Mouse (Mus musculus) adrenal gland, postnatal 36 days (tissue): ENCODE data around the gene Itpkc. TPM values are rescaled to one million over a fixed set of nuclear protein-coding genes. Genes with fewer than 3 reads are reported as not detected.
"Not testable (repeated sequence)": the region's sequence is repeated elsewhere in the genome, so short reads cannot be mapped to it uniquely, and the experiment has no call there.

Source experiments
- DNase-seq, 2 experiments: peaks; one replicate each; pipeline ENCODE4 v3.0.0; 2021; ENCODE audit warnings: mixed read lengths in 1 of 2
- long read RNA-seq, 2 experiments: library from polyadenylated mRNA; stranded (forward); transcript quantifications; one replicate each; pipeline ENCODE4 v2.0.0; 2021; ENCODE audit warnings: borderline sequencing depth in 2 of 2
- total RNA-seq, 2 experiments: library from RNA; stranded (reverse); gene quantifications; 2 replicates each; pipeline ENCODE4 v1.2.3; 2021

Itpkc gene
- total RNA-seq: 10 to 100 TPM; 14.0 to 14.6 TPM
- long read RNA-seq, experiment 1, transcript Itpkc-201 (7 exons, 3,247 nt): major isoform, 25 of 32 reads
- long read RNA-seq, experiment 1, partial matches to known transcripts: 1 of 32 reads
- long read RNA-seq, experiment 1, other reads (novel, unspliced or antisense): 6 of 32 reads
- long read RNA-seq, experiment 2, transcript Itpkc-201 (7 exons, 3,247 nt): major isoform, 7 of 10 reads
- long read RNA-seq, experiment 2, partial matches to known transcripts: 0 of 10 reads
- long read RNA-seq, experiment 2, other reads (novel, unspliced or antisense): 3 of 10 reads

- peak; percentile 94 to 95 for DNase-seq
These were observed at the start of gene Itpkc for GRCm38 (mm10) chr7:27228281-27228821. Gene Itpkc, minus strand, starts transcription at chr7:27228661.

GRCm38 (mm10) chr7:27277191-27277590 lies 48.7 kb upstream of the Itpkc start:
- peak in 1 of 2 experiments; percentile 29 for DNase-seq

- no peak for DNase-seq
These were observed 47.6 kb upstream of the Itpkc start for GRCm38 (mm10) chr7:27276021-27276420.

- no peak for DNase-seq
These were observed 46.5 kb upstream of the Itpkc start for GRCm38 (mm10) chr7:27274916-27275315.

GRCm38 (mm10) chr7:27273739-27274351 lies 45.4 kb upstream of the Itpkc start:
- DNase-seq: peak in 1 of 2 experiments; percentile 50

- no peak for DNase-seq
These were observed 43.0 kb upstream of the Itpkc start for GRCm38 (mm10) chr7:27271423-27271822.

GRCm38 (mm10) chr7:27266515-27267128 lies 38.2 kb upstream of the Itpkc start:
- no peak for DNase-seq

- no peak for DNase-seq
These were observed 36.3 kb upstream of the Itpkc start for GRCm38 (mm10) chr7:27264761-27265160.

GRCm38 (mm10) chr7:27261888-27262287 lies 33.4 kb upstream of the Itpkc start:
- DNase-seq: no peak

- no peak for DNase-seq
These were observed 32.4 kb upstream of the Itpkc start for GRCm38 (mm10) chr7:27260856-27261255.

GRCm38 (mm10) chr7:27259771-27260170 lies 31.3 kb upstream of the Itpkc start:
- no peak for DNase-seq

- DNase-seq: peak in 1 of 2 experiments; percentile 16
These were observed 30.8 kb upstream of the Itpkc start for GRCm38 (mm10) chr7:27259271-27259721.

GRCm38 (mm10) chr7:27258205-27258899 lies 29.9 kb upstream of the Itpkc start, which contains the start of gene Numbl:
Gene Numbl, plus strand, starts transcription at chr7:27258433.
- peak; percentile 94 to 98 for DNase-seq

GRCm38 (mm10) chr7:27257852-27258204 lies 29.4 kb upstream of the Itpkc start:
- no peak for DNase-seq

GRCm38 (mm10) chr7:27257046-27257851 lies 28.8 kb upstream of the Itpkc start:
- peak; percentile 76 to 78 for DNase-seq

- DNase-seq: peak in 1 of 2 experiments; percentile 31
These were observed 27.3 kb upstream of the Itpkc start for GRCm38 (mm10) chr7:27255721-27256120.

GRCm38 (mm10) chr7:27251946-27252345 lies 23.5 kb upstream of the Itpkc start:
- DNase-seq: no peak

- DNase-seq: no peak
These were observed 21.5 kb upstream of the Itpkc start for GRCm38 (mm10) chr7:27249928-27250327.

GRCm38 (mm10) chr7:27249146-27249545 lies 20.7 kb upstream of the Itpkc start:
- DNase-seq: no peak

- not testable (repeated sequence) for DNase-seq
These were observed 15.6 kb upstream of the Itpkc start for GRCm38 (mm10) chr7:27244088-27244487.

GRCm38 (mm10) chr7:27243211-27243610 lies 14.8 kb upstream of the Itpkc start:
- no peak for DNase-seq
